Mouse (Mus musculus): ENCODE measurements around the gene Lrrc56. TPM values are rescaled to one million over a fixed set of nuclear protein-coding genes. Genes with fewer than 3 reads are reported as not detected.

Lrrc56 gene
- polyA plus RNA-seq, 1 experiment from 2014 or later: 12.9 TPM

- Histone ChIP-seq H3K36me3 (peaks cover 93% of the 10 kb centered on the region), H3K27ac (no peak overlapping the region), H3K4me2 (replicated peaks) (no peak overlapping the region), H3K4me3 (no peak overlapping the region), H3K9ac (no peak overlapping the region), H3K9me3 (no peaks in the 10 kb centered on the region), H3K4me1 (no peaks in the 10 kb centered on the region), H3K27me3 (no peaks in the 10 kb centered on the region)
- 94% methylated on average over 10 of the region's 10 CpGs for WGBS
- ATAC-seq (ENCODE audit: low FRiP score, low read depth): no peak
Observed at GRCm38 (mm10) chr7:141256159-141256558, 62.2 kb downstream of the Lrrc56 start.

MicroRNA genes within 50 kb of the gene (microRNA counts, 519-probe panel; counts per million panel counts)
- 3,898 counts per million, percentile 74 among the panel's probes with 10 or more counts for microRNA mmu-miR-210

Small RNAs within 50 kb of the gene (microRNA-seq; reads per million reads assigned to microRNA genes)
- gene Mir210: 619 reads per million, percentile 71 among the genes with 10 or more reads in this experiment

Other genes starting within 250 kb of the Lrrc56 start
- 10.7 and 15.2 TPM in 2 replicates for gene Ifitm5, start 243.9 kb upstream of the Lrrc56 start, polyA plus RNA-seq (2015; fragmentation: Nextera tagmentation; extraction: Ambion mirVana)
- gene Gm45717, start 238.2 kb upstream of the Lrrc56 start, polyA plus RNA-seq (2015; fragmentation: Nextera tagmentation; extraction: Ambion mirVana): not detected in 2 replicates
- 1,181 and 1,271 TPM in 2 replicates for gene Ifitm2, start 238.2 kb upstream of the Lrrc56 start, polyA plus RNA-seq (2015; fragmentation: Nextera tagmentation; extraction: Ambion mirVana)
- gene Ifitm1, start 226.9 kb upstream of the Lrrc56 start, polyA plus RNA-seq (2015; fragmentation: Nextera tagmentation; extraction: Ambion mirVana): 50.2 and 64.6 TPM in 2 replicates
- 121 and 130 TPM in 2 replicates for gene Ifitm3, start 183.4 kb upstream of the Lrrc56 start, polyA plus RNA-seq (2015; fragmentation: Nextera tagmentation; extraction: Ambion mirVana)
- gene Ifitm6, start 176.2 kb upstream of the Lrrc56 start, polyA plus RNA-seq (2015; fragmentation: Nextera tagmentation; extraction: Ambion mirVana): 0.31 TPM in 1 of 2 replicates, not detected in the other
- not detected in 2 replicates for gene Gm17387, start 165.0 kb upstream of the Lrrc56 start, polyA plus RNA-seq (2015; fragmentation: Nextera tagmentation; extraction: Ambion mirVana)
- 21.5 and 26.9 TPM in 2 replicates for gene B4galnt4, start 133.1 kb upstream of the Lrrc56 start, polyA plus RNA-seq (2015; fragmentation: Nextera tagmentation; extraction: Ambion mirVana)
- gene Pkp3, start 115.9 kb upstream of the Lrrc56 start, polyA plus RNA-seq (2015; fragmentation: Nextera tagmentation; extraction: Ambion mirVana): 23.9 and 25.5 TPM in 2 replicates
- gene Sigirr, start 93.6 kb upstream of the Lrrc56 start, polyA plus RNA-seq (2015; fragmentation: Nextera tagmentation; extraction: Ambion mirVana): 2.7 and 3.1 TPM in 2 replicates
- 1.3 and 2.1 TPM in 2 replicates for gene Ano9, start 76.4 kb upstream of the Lrrc56 start, polyA plus RNA-seq (2015; fragmentation: Nextera tagmentation; extraction: Ambion mirVana)
- 85.5 and 89.2 TPM in 2 replicates for gene Ptdss2, start 71.8 kb upstream of the Lrrc56 start, polyA plus RNA-seq (2015; fragmentation: Nextera tagmentation; extraction: Ambion mirVana)
- gene Rnh1, start 21.3 kb upstream of the Lrrc56 start, polyA plus RNA-seq (2015; fragmentation: Nextera tagmentation; extraction: Ambion mirVana): 112 and 118 TPM in 2 replicates
- 94.5 and 97.5 TPM in 2 replicates for gene Hras, start 152 bp upstream of the Lrrc56 start, polyA plus RNA-seq (2015; fragmentation: Nextera tagmentation; extraction: Ambion mirVana)
- 2.6 TPM in 2 replicates for gene Lmntd2, start 19.9 kb downstream of the Lrrc56 start, polyA plus RNA-seq (2015; fragmentation: Nextera tagmentation; extraction: Ambion mirVana)
- 32.7 and 34.0 TPM in 2 replicates for gene Rassf7, start 21.7 kb downstream of the Lrrc56 start, polyA plus RNA-seq (2015; fragmentation: Nextera tagmentation; extraction: Ambion mirVana)
- 87.2 and 88.0 TPM in 2 replicates for gene Phrf1, start 34.6 kb downstream of the Lrrc56 start, polyA plus RNA-seq (2015; fragmentation: Nextera tagmentation; extraction: Ambion mirVana)
- gene Irf7, start 72.3 kb downstream of the Lrrc56 start, polyA plus RNA-seq (2015; fragmentation: Nextera tagmentation; extraction: Ambion mirVana): 1.8 and 2.3 TPM in 2 replicates
- 0.13 TPM in 1 of 2 replicates, not detected in the other for gene Cdhr5, start 82.6 kb downstream of the Lrrc56 start, polyA plus RNA-seq (2015; fragmentation: Nextera tagmentation; extraction: Ambion mirVana)
- 12.1 and 12.8 TPM in 2 replicates for gene Sct, start 85.0 kb downstream of the Lrrc56 start, polyA plus RNA-seq (2015; fragmentation: Nextera tagmentation; extraction: Ambion mirVana)
- 1.6 and 2.3 TPM in 2 replicates for gene Drd4, start 97.8 kb downstream of the Lrrc56 start, polyA plus RNA-seq (2015; fragmentation: Nextera tagmentation; extraction: Ambion mirVana)
- 77.5 and 79.9 TPM in 2 replicates for gene Deaf1, start 133.5 kb downstream of the Lrrc56 start, polyA plus RNA-seq (2015; fragmentation: Nextera tagmentation; extraction: Ambion mirVana)
- 45.0 and 48.7 TPM in 2 replicates for gene Tmem80, start 133.6 kb downstream of the Lrrc56 start, polyA plus RNA-seq (2015; fragmentation: Nextera tagmentation; extraction: Ambion mirVana)
- gene Eps8l2, start 144.7 kb downstream of the Lrrc56 start, polyA plus RNA-seq (2015; fragmentation: Nextera tagmentation; extraction: Ambion mirVana): 7.4 and 10.3 TPM in 2 replicates
- gene Taldo1, start 198.0 kb downstream of the Lrrc56 start, polyA plus RNA-seq (2015; fragmentation: Nextera tagmentation; extraction: Ambion mirVana): 266 and 280 TPM in 2 replicates
- 73.8 and 75.9 TPM in 2 replicates for gene Gatd1, start 220.0 kb downstream of the Lrrc56 start, polyA plus RNA-seq (2015; fragmentation: Nextera tagmentation; extraction: Ambion mirVana)
- 5.1 and 5.2 TPM in 2 replicates for gene Cend1, start 235.3 kb downstream of the Lrrc56 start, polyA plus RNA-seq (2015; fragmentation: Nextera tagmentation; extraction: Ambion mirVana)
- gene Slc25a22, start 243.7 kb downstream of the Lrrc56 start, polyA plus RNA-seq (2015; fragmentation: Nextera tagmentation; extraction: Ambion mirVana): 38.8 and 39.3 TPM in 2 replicates
- gene Pidd1, start 249.9 kb downstream of the Lrrc56 start, polyA plus RNA-seq (2015; fragmentation: Nextera tagmentation; extraction: Ambion mirVana): 11.7 and 12.0 TPM in 2 replicates